ENCODE assay signal across 8 mouse cellular contexts in the genomic region with DNA sequence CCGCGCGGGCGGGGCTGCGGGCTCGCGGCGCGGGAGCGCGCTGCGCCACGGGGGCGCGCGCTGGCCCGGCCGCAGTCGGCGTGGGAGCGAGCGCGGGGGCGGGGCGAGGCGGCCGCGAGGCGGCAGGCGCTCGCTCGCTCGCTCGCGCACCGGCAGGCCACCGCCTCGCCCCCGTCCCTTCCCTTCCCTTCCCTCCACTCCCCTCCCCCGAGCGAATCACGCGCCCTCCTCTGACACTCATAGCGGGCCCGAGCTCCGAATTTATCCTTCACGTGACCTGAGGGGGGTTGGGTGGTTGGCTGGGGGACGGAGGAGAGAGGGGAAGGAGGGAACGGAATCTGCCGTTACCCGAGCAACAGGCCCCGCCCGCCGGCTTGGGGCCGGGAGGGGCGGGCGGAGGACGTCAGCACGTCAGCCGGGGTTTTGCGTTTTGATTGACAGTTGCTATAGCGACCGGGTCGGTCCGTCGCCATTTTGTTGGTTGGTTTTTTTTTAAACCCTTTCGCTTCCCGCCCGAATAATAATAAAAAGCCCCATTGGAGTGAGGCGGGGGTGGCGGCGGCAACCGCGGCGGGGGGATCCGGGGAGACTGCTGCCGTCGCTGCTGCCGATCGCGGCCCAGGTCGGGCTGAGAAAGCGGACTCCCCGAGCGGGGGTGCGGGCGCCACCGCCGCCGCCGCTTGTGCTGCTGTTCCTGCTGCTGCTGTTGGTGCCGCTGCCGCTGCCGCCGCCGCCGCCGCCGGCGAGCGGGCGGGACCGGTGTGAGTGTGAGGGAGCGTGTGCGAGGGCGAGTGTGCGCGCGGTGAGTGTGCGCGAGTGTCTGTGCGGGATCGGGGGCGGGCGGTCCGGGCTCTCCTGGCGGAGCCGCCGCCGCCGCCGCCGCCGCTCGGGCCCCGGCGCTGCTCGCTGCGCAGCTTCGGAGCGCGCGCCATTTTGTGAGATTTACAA. TPM values are rescaled to one million over a fixed set of nuclear protein-coding genes. Genes with fewer than 3 reads are reported as not detected.
DNase-seq lines count a peak whose midpoint lies in the region; ATAC-seq lines count a peak whose summit lies in the region.

A gene (plus strand): TSS at position 782 of the 948 bp plus-strand sequence.

- intact Hi-C loops in gastrocnemius, postnatal 14 days (cut with DNase I; ENCODE audit: low total_unique reads), result no loop called here
- intact Hi-C loops in left cerebral cortex, postnatal 10 days (cut with DNase I), result loop anchor here (5.0 kb wide), 1 partner anchor 48 kb away; no protein-coding TSS in a partner anchor

- peak; percentile 99 to 100 for DNase-seq in adrenal gland, adult (ENCODE audit: inconsistent age in 2 of 2, low spot score in 1 of 2)
- peak; percentile 100 for DNase-seq in embryo, embryonic 10.5 days (ENCODE audit: low spot score)
- DNase-seq in gastrocnemius, postnatal 14 days, result peak; percentile 99
- peak; percentile 97 to 100 for DNase-seq in left cerebral cortex, postnatal 10 days (ENCODE audit: extremely low spot score in 1 of 2, low spot score in 2 of 2)
- peak; percentile 97 for DNase-seq in right cerebral cortex, postnatal 25 days
- DNase-seq in urinary bladder, postnatal 4 days (ENCODE audit: low spot score in 2 of 2), result peak; percentile 98 to 99

- ATAC-seq in inflammation-experienced regulatory T-cells, adult 6 months, result peak; percentile 87
- ATAC-seq in megakaryocyte-erythroid progenitor cell, adult 5-6 weeks (replicated peaks; ENCODE audit: low FRiP score, low TSS enrichment, poor library complexity, severe bottlenecking), result peak; percentile 91

RNA-seq across cellular contexts. Expression of the gene that starts here (rescaled TPM):
- 10 to 100 TPM; 60.6 to 66.2 TPM for total RNA-seq in gastrocnemius, postnatal 14 days (2021)
- polyA plus RNA-seq in inflammation-experienced regulatory T-cells, adult 6 months (2017; shearing (Covaris generic)), result 10 to 100 TPM; 22.3 to 29.7 (median 25.2) TPM
- 100 to 1,000 TPM; 102 to 104 TPM for total RNA-seq in left cerebral cortex, postnatal 10 days (2021)
- 39.5 and 43.9 TPM in 2 replicates for total RNA-seq in megakaryocyte-erythroid progenitor cell, adult 5-6 weeks (2014; fragmentation: Nextera tagmentation)
- 59.8 and 62.4 TPM in 2 replicates for total RNA-seq in megakaryocyte-erythroid progenitor cell, adult 5-6 weeks (2017)

Comparison
In these comparisons a context has a peak if more than half of its experiments do, and no peak if none do; other contexts are left out.
1. Peak in every context shown above with its lines: DNase-seq and ATAC-seq.